Mouse (Mus musculus) E14TG2a.4 (cell line): Measurements from ENCODE around the gene Dock10.

ENCODE experiments used
- H3K27me3 ChIP-seq: 2 replicates; pipeline ENCODE4 v1.6.1; 2014; ENCODE audit warnings: low read length, control low read depth; ENCODE audit not compliant: insufficient read depth
- H3K36me3 ChIP-seq: 2 replicates; pipeline ENCODE4 v1.6.1; 2014; ENCODE audit warnings: low read length, control low read depth; ENCODE audit not compliant: insufficient read depth
- H3K4me1 ChIP-seq: replicated peaks from 2 replicates; pipeline ENCODE4 v1.6.1; 2014; ENCODE audit warnings: low read depth, low read length, control low read depth
- H3K4me3 ChIP-seq: replicated peaks from 2 replicates; pipeline ENCODE4 v1.5.1; 2014; ENCODE audit warnings: mild to moderate bottlenecking, low read length
- H3K9me3 ChIP-seq: 2 replicates; pipeline ENCODE4 v1.6.1; 2014; ENCODE audit warnings: low read length, control low read depth
- CTCF ChIP-seq: conservative IDR thresholded peaks from 2 replicates; pipeline ENCODE4 v1.5.1; 2014; ENCODE audit warnings: low read length
- NANOG ChIP-seq: IDR thresholded peaks from 2 replicates; pipeline ENCODE4 v1.6.1; 2014; ENCODE audit warnings: borderline replicate concordance, low read length, mixed read lengths
- POU5F1 ChIP-seq: IDR thresholded peaks from 2 replicates; pipeline ENCODE4 v1.6.1; 2014; ENCODE audit warnings: low read length, borderline replicate concordance

Dock10 gene

GRCm38 (mm10) chr1:80737812-80738391, 20.4 kb downstream of the Dock10 start:
- no peaks in the 10 kb centered on the region for H3K27me3 ChIP-seq
- H3K4me1 ChIP-seq: peaks cover 15% of the 10 kb centered on the region
- H3K36me3 ChIP-seq: no peaks in the 10 kb centered on the region
- TF ChIP-seq NANOG: no peak
- TF ChIP-seq CTCF: no peak
- TF ChIP-seq POU5F1: no peak
- H3K9me3 ChIP-seq: no peaks in the 10 kb centered on the region
- H3K4me3 ChIP-seq: no peak overlapping the region

- TF ChIP-seq CTCF: no peak
- TF ChIP-seq POU5F1: no peak
- no peak for TF ChIP-seq NANOG
- no peaks in the 10 kb centered on the region for H3K36me3 ChIP-seq
- H3K27me3 ChIP-seq: no peaks in the 10 kb centered on the region
Observed at GRCm38 (mm10) chr1:80730582-80730981, 27.7 kb downstream of the Dock10 start.

GRCm38 (mm10) chr1:80730174-80730573, 28.2 kb downstream of the Dock10 start:
- no peaks in the 10 kb centered on the region for H3K4me1 ChIP-seq
- no peaks in the 10 kb centered on the region for H3K36me3 ChIP-seq
- H3K27me3 ChIP-seq: no peaks in the 10 kb centered on the region
- TF ChIP-seq CTCF (no peak), POU5F1 (no peak), NANOG (no peak)
- no peak overlapping the region for H3K4me3 ChIP-seq
- H3K9me3 ChIP-seq: no peaks in the 10 kb centered on the region

More at GRCm38 (mm10) chr1:80730582-80730981, 27.7 kb downstream of the Dock10 start:
- Histone ChIP-seq H3K4me1 (no peaks in the 10 kb centered on the region), H3K4me3 (no peak overlapping the region), H3K9me3 (no peaks in the 10 kb centered on the region)

- TF ChIP-seq POU5F1 (no peak), CTCF (0 out of 2 replicates have a peak, but pooled peaks have one; percentile 3), NANOG (no peak)
- Histone ChIP-seq H3K9me3 (no peaks in the 10 kb centered on the region), H3K27me3 (no peaks in the 10 kb centered on the region), H3K4me3 (no peak overlapping the region), H3K4me1 (no peaks in the 10 kb centered on the region), H3K36me3 (no peaks in the 10 kb centered on the region)
Observed at GRCm38 (mm10) chr1:80728183-80728582, 30.1 kb downstream of the Dock10 start.

- H3K4me3 ChIP-seq: no peak overlapping the region
- no peaks in the 10 kb centered on the region for H3K9me3 ChIP-seq
- no peaks in the 10 kb centered on the region for H3K36me3 ChIP-seq
- no peak for TF ChIP-seq NANOG
- no peak for TF ChIP-seq CTCF
- TF ChIP-seq POU5F1: no peak
- no peaks in the 10 kb centered on the region for H3K27me3 ChIP-seq
- H3K4me1 ChIP-seq: no peaks in the 10 kb centered on the region
Observed at GRCm38 (mm10) chr1:80727403-80727802, 30.9 kb downstream of the Dock10 start.

GRCm38 (mm10) chr1:80722647-80723046, 35.7 kb downstream of the Dock10 start:
- no peaks in the 10 kb centered on the region for H3K27me3 ChIP-seq
- no peak for TF ChIP-seq NANOG
- peak; percentile 50 for TF ChIP-seq CTCF
- TF ChIP-seq POU5F1: no peak
- H3K36me3 ChIP-seq: no peaks in the 10 kb centered on the region
- no peaks in the 10 kb centered on the region for H3K9me3 ChIP-seq
- no peaks in the 10 kb centered on the region for H3K4me1 ChIP-seq
- no peak overlapping the region for H3K4me3 ChIP-seq

- no peak for TF ChIP-seq POU5F1
- no peak for TF ChIP-seq CTCF
- Histone ChIP-seq H3K27me3 (no peaks in the 10 kb centered on the region), H3K4me3 (no peak overlapping the region)
Observed at GRCm38 (mm10) chr1:80722001-80722400, 36.3 kb downstream of the Dock10 start.

GRCm38 (mm10) chr1:80721181-80721580, 37.1 kb downstream of the Dock10 start:
- Histone ChIP-seq H3K9me3 (no peaks in the 10 kb centered on the region), H3K4me1 (no peaks in the 10 kb centered on the region), H3K4me3 (no peak overlapping the region), H3K36me3 (no peaks in the 10 kb centered on the region), H3K27me3 (no peaks in the 10 kb centered on the region)
- TF ChIP-seq POU5F1 (no peak), NANOG (no peak), CTCF (no peak)

More at GRCm38 (mm10) chr1:80722001-80722400, 36.3 kb downstream of the Dock10 start:
- Histone ChIP-seq H3K9me3 (no peaks in the 10 kb centered on the region), H3K36me3 (no peaks in the 10 kb centered on the region), H3K4me1 (no peaks in the 10 kb centered on the region)

GRCm38 (mm10) chr1:80720146-80720545, 38.2 kb downstream of the Dock10 start:
- Histone ChIP-seq H3K4me1 (no peaks in the 10 kb centered on the region), H3K27me3 (no peaks in the 10 kb centered on the region), H3K9me3 (no peaks in the 10 kb centered on the region), H3K4me3 (no peak overlapping the region), H3K36me3 (no peaks in the 10 kb centered on the region)
- no peak for TF ChIP-seq CTCF
- no peak for TF ChIP-seq NANOG
- TF ChIP-seq POU5F1: no peak
